Mouse (Mus musculus) thymus, adult 2 months (tissue): ENCODE data around the gene Nsf.

Experiments
- CTCF ChIP-seq: fragments of 200-500 bp; IDR thresholded peaks from 2 replicates; pipeline ENCODE4 v1.5.1; 2012; ENCODE audit warnings: mild to moderate bottlenecking, control low read depth, low read length, moderate library complexity, borderline replicate concordance; ENCODE audit not compliant: control insufficient read depth, poor library complexity, insufficient read depth; ENCODE audit errors: extremely low read depth
- POLR2A ChIP-seq: fragments of 200-500 bp; IDR thresholded peaks from 2 replicates; pipeline ENCODE4 v1.6.1; 2012; ENCODE audit warnings: mild to moderate bottlenecking, low read length, control low read depth, moderate library complexity; ENCODE audit not compliant: control insufficient read depth, poor library complexity, insufficient read depth; ENCODE audit errors: extremely low read depth

- TF ChIP-seq CTCF (no peak), POLR2A (no peak)
Observed at GRCm38 (mm10) chr11:103956866-103957265, 3.0 kb upstream of the Nsf start.
